Mouse (Mus musculus): ENCODE measurements around the gene Aff1.

DNA sequence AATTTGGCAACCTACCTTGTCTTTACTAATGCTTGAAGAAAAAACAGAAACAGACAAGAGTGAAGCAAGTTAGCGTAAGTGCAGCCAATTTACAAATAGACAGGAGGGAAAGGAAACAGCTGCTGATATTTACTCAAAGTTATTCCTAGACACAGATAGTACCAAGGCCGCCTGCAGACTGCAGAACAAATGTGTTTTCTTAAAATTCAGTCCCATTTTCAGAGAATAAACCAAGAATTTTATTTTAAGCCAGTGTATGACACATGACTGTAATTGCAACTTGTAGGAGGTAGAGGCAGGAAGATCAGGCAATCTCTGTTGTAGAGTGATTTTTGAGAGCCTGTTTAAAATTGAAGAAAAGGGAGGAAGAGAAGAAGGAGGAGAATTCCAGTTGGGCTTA, 19.7 kb downstream of the Aff1 start:
- TF ChIP-seq CTCF (IDR thresholded peaks at IDR 0.05; ENCODE audit: borderline replicate concordance, extremely low read depth, insufficient read depth, insufficient read length) = no peak
- no peak for TF ChIP-seq POLR2A (IDR thresholded peaks at IDR 0.05; ENCODE audit: borderline replicate concordance, extremely low read depth, insufficient read depth, insufficient read length, poor library complexity, severe bottlenecking)

Data from brain, embryonic 14.5 days (tissue).